17 mouse cellular contexts compared by ENCODE assay signal in genomic region chr13:107925470-107925869, GRCm38 (mm10).
A peak's percentile ranks its signal among the peaks of the same experiment; 100 is the strongest.
DNase-seq lines count a peak whose midpoint lies in the region; ATAC-seq and TF ChIP-seq lines count a peak whose summit lies in the region.
"Had no signal": no experiment of that assay in that cellular context is flagged by ENCODE, and none has a peak within 500 bp of the region (broad histone marks: within the 10 kb centered on the region; RNA-seq: fewer than 3 reads in every experiment).

No protein-coding gene starts in this region.

- no peaks in the 10 kb centered on the region for H3K27me3 ChIP-seq in kidney, adult 2 months (replicated peaks; ENCODE audit: control insufficient read depth, insufficient read depth, low read length)
- H3K27me3 ChIP-seq in lung, postnatal 0 days (replicated peaks; ENCODE audit: insufficient read depth, low read length) = no peaks in the 10 kb centered on the region
- H3K27me3 ChIP-seq in embryonic facial prominence, embryonic 13.5 days = no peaks in the 10 kb centered on the region
- H3K27me3 ChIP-seq: forebrain, embryonic 15.5 days had no signal

- peak; percentile 64 for ATAC-seq in lung, postnatal 0 days
- peak; percentile 67; the same call in 1 of the 2 replicates for ATAC-seq in embryonic facial prominence, embryonic 13.5 days (ENCODE audit: insufficient number of reproducible peaks, insufficient read depth, low FRiP score, low TSS enrichment, low read depth)
- ATAC-seq: forebrain, embryonic 15.5 days; inflammation-experienced regulatory T-cells, adult 6 months had no signal

- DNase-seq in kidney, adult 2 months = peak; percentile 6
- no peak for DNase-seq in kidney, adult 9 months
- DNase-seq in lung, postnatal 0 days (ENCODE audit: low spot score) = peak; percentile 54
- DNase-seq in lung, postnatal 4 days = no peak
- peak; percentile 48 for DNase-seq in lung, postnatal 36 days
- DNase-seq in layer of hippocampus, postnatal 14 days (ENCODE audit: low spot score in 2 of 2) = no peak
- DNase-seq in frontal cortex, postnatal 10 days (ENCODE audit: low spot score in 2 of 2) = no peak
- DNase-seq: cerebellum, adult 9-10 months; heart, adult 18-20 months; heart, postnatal 4 days; kidney, postnatal 14 days; right cerebral cortex, postnatal 14 days had no signal

- no peak overlapping the region for H3K27ac ChIP-seq in kidney, adult 2 months (ENCODE audit: insufficient read depth, low read depth, low read length)
- H3K27ac ChIP-seq in lung, postnatal 0 days (ENCODE audit: low read length) = no peak overlapping the region
- peak overlapping the region; percentile 52; the same call in 1 of the 2 replicates for H3K27ac ChIP-seq in embryonic facial prominence, embryonic 13.5 days
- H3K27ac ChIP-seq: forebrain, embryonic 15.5 days; left cerebral cortex, adult 2 months; midbrain, embryonic 10.5 days had no signal

- no peaks in the 10 kb centered on the region for H3K9me3 ChIP-seq in lung, postnatal 0 days (ENCODE audit: low read length)
- H3K9me3 ChIP-seq in embryonic facial prominence, embryonic 13.5 days = no peaks in the 10 kb centered on the region
- H3K9me3 ChIP-seq: forebrain, embryonic 15.5 days; midbrain, embryonic 10.5 days had no signal

- H3K4me2 ChIP-seq in lung, postnatal 0 days (replicated peaks; ENCODE audit: low read depth, low read length) = no peak overlapping the region
- no peak overlapping the region for H3K4me2 ChIP-seq in embryonic facial prominence, embryonic 13.5 days
- H3K4me2 ChIP-seq: forebrain, embryonic 15.5 days had no signal

- no peaks in the 10 kb centered on the region for H3K4me1 ChIP-seq in kidney, adult 2 months (ENCODE audit: control insufficient read depth, insufficient read depth, low read length)
- no peaks in the 10 kb centered on the region for H3K4me1 ChIP-seq in lung, postnatal 0 days (ENCODE audit: insufficient read depth, low read depth, low read length)
- peaks cover 17% of the 10 kb centered on the region for H3K4me1 ChIP-seq in embryonic facial prominence, embryonic 13.5 days

- no peak overlapping the region for H3K9ac ChIP-seq in lung, postnatal 0 days (replicated peaks; ENCODE audit: low read depth)
- no peak overlapping the region for H3K9ac ChIP-seq in embryonic facial prominence, embryonic 13.5 days
- H3K9ac ChIP-seq: forebrain, embryonic 15.5 days had no signal

- TF ChIP-seq EP300 in lung, postnatal 0 days (IDR thresholded peaks at IDR 0.05) = no peak

- whole genome bisulfite sequencing in kidney, adult 2 months = 73% methylated on average over 8 of the region's 8 CpGs
- 49% methylated on average over 8 of the region's 8 CpGs for WGBS in lung, postnatal 0 days
- WGBS in embryonic facial prominence, embryonic 13.5 days = 44% methylated on average over 8 of the region's 8 CpGs

- no peak overlapping the region for H3K4me3 ChIP-seq in kidney, adult 2 months (ENCODE audit: insufficient read depth, low read depth, low read length)
- H3K4me3 ChIP-seq in lung, postnatal 0 days (ENCODE audit: low read depth, low read length) = no peak overlapping the region
- no peak overlapping the region for H3K4me3 ChIP-seq in embryonic facial prominence, embryonic 13.5 days
- H3K4me3 ChIP-seq: forebrain, embryonic 15.5 days; left cerebral cortex, adult 2 months; midbrain, embryonic 10.5 days had no signal

- no peaks in the 10 kb centered on the region for H3K36me3 ChIP-seq in kidney, adult 2 months (ENCODE audit: control insufficient read depth, insufficient read depth, low read length)
- H3K36me3 ChIP-seq in lung, postnatal 0 days (ENCODE audit: insufficient read depth, low read length) = no peaks in the 10 kb centered on the region
- no peaks in the 10 kb centered on the region for H3K36me3 ChIP-seq in embryonic facial prominence, embryonic 13.5 days
- H3K36me3 ChIP-seq: forebrain, embryonic 15.5 days; midbrain, embryonic 10.5 days had no signal

- no peak for TF ChIP-seq CTCF in kidney, adult 2 months (conservative IDR thresholded peaks at IDR 0.05; ENCODE audit: insufficient read depth, insufficient read length, low read depth, low read length)
- no peak for TF ChIP-seq CTCF in lung, postnatal 0 days (IDR thresholded peaks at IDR 0.05)

- TF ChIP-seq POLR2A in kidney, adult 2 months (IDR thresholded peaks at IDR 0.05; ENCODE audit: low read depth, low read length) = no peak

Comparison
In these comparisons a context has a peak if more than half of its experiments do, and no peak if none do; other contexts are left out.
1. DNase-seq: peak in kidney, adult 2 months (single experiment), lung, postnatal 0 days (single experiment) and lung, postnatal 36 days (single experiment); none in kidney, adult 9 months (single experiment), lung, postnatal 4 days (0 of 2), layer of hippocampus, postnatal 14 days (0 of 2) and frontal cortex, postnatal 10 days (0 of 2).